Mouse (Mus musculus) liver, embryonic 11.5 days (tissue): Measurements from ENCODE around the gene Naa40. TPM values are rescaled to one million over a fixed set of nuclear protein-coding genes. Genes with fewer than 3 reads are reported as not detected.

Experiments used
- ATAC-seq: fragments of 200-750 bp; cut with Nextera tagmentation; replicated peaks from 2 replicates; pipeline ENCODE4 v1.8.0; 2017; ENCODE audit warnings: moderate number of reproducible peaks, mild to moderate bottlenecking, moderate TSS enrichment, moderate library complexity; ENCODE audit not compliant: low FRiP score
- DNase-seq: peaks from one replicate; pipeline ENCODE4 v3.0.0-alpha.2; 2017; ENCODE audit warnings: low spot score
- H3K27ac ChIP-seq: fragments of 300-500 bp; sonication (generic); 2 replicates; pipeline ENCODE4 v1.5.1; 2014; ENCODE audit warnings: mild to moderate bottlenecking, low read depth, low read length, control low read depth
- H3K27me3 ChIP-seq: fragments of 300-500 bp; sonication (generic); replicated peaks from 2 replicates; pipeline ENCODE4 v1.6.1; 2014; ENCODE audit warnings: low read length, mixed read lengths; ENCODE audit not compliant: control insufficient read depth, insufficient read depth
- H3K36me3 ChIP-seq: fragments of 300-500 bp; sonication (generic); 2 replicates; pipeline ENCODE4 v1.6.1; 2014; ENCODE audit warnings: mild to moderate bottlenecking, low read length, moderate library complexity, mixed read lengths; ENCODE audit not compliant: control insufficient read depth, insufficient read depth
- H3K4me1 ChIP-seq: fragments of 300-500 bp; sonication (generic); replicated peaks from 2 replicates; pipeline ENCODE4 v1.6.1; 2014; ENCODE audit warnings: low read length, mixed read lengths; ENCODE audit not compliant: control insufficient read depth, insufficient read depth
- H3K4me2 ChIP-seq: fragments of 300-500 bp; sonication (generic); 2 replicates; pipeline ENCODE4 v1.6.1; 2014; ENCODE audit warnings: mild to moderate bottlenecking, control low read depth, moderate library complexity
- H3K4me3 ChIP-seq: fragments of 300-500 bp; sonication (generic); 2 replicates; pipeline ENCODE4 v1.5.1; 2014; ENCODE audit warnings: low read depth, low read length, control low read depth
- H3K9ac ChIP-seq: fragments of 300-500 bp; sonication (generic); 2 replicates; pipeline ENCODE4 v1.6.1; 2014; ENCODE audit warnings: low read depth, low read length, control low read depth
- H3K9me3 ChIP-seq: fragments of 300-500 bp; sonication (generic); 2 replicates; pipeline ENCODE4 v1.6.1; 2016; ENCODE audit warnings: low read length, inconsistent platforms, mixed read lengths; ENCODE audit not compliant: control insufficient read depth
- WGBS: fragments of 180-500 bp; shearing (Covaris S2); extraction: QIAGEN DNeasy Blood & Tissue Kit; methylation state at CpG from one replicate; pipeline ENCODE4 v1.1.7; 2014; 5-methylcytosine and 5-hydroxymethylcytosine counted together
- polyA plus RNA-seq: library from polyadenylated mRNA; unstranded; fragments of >200 nt; fragmentation: Nextera tagmentation; extraction: Ambion mirVana; gene quantifications from 2 replicates; pipeline ENCODE4 v1.2.1, GENCODE M21; 2014

Naa40 gene
- polyA plus RNA-seq, 1 experiment from 2014 or later, result 70.7 TPM

GRCm38 (mm10) chr19:7212216-7212615, 28.8 kb downstream of the Naa40 start:
- ATAC-seq, result no peak
- no peaks in the 10 kb centered on the region for H3K27me3 ChIP-seq
- no peak overlapping the region for H3K27ac ChIP-seq

GRCm38 (mm10) chr19:7209907-7210646, 30.9 kb downstream of the Naa40 start:
- no peak overlapping the region for H3K9ac ChIP-seq
- H3K4me2 ChIP-seq, result no peak overlapping the region
- DNase-seq, result no peak
- no peak for ATAC-seq
- no peak overlapping the region for H3K4me3 ChIP-seq
- no peaks in the 10 kb centered on the region for H3K9me3 ChIP-seq
- peaks cover 13% of the 10 kb centered on the region for H3K4me1 ChIP-seq
- no peak overlapping the region for H3K27ac ChIP-seq
- H3K27me3 ChIP-seq, result no peaks in the 10 kb centered on the region
- 87% methylated on average over 7 of the region's 7 CpGs for WGBS
- H3K36me3 ChIP-seq, result peaks cover 17% of the 10 kb centered on the region

More at GRCm38 (mm10) chr19:7212216-7212615, 28.8 kb downstream of the Naa40 start:
- Histone ChIP-seq H3K4me2 (no peak overlapping the region), H3K9ac (no peak overlapping the region), H3K4me1 (peaks cover 12% of the 10 kb centered on the region), H3K36me3 (peaks cover 17% of the 10 kb centered on the region), H3K4me3 (no peak overlapping the region), H3K9me3 (no peaks in the 10 kb centered on the region)
- WGBS, result 81% methylated on average over 1 of the region's 1 CpGs
- DNase-seq, result no peak

GRCm38 (mm10) chr19:7205753-7206736, 34.9 kb downstream of the Naa40 start, which contains the start of gene Otub1:
Gene Otub1 (minus strand): TSS chr19:7206316.
- peak within 1 kb of the TSS; percentile 96 for H3K4me2 ChIP-seq

DNA sequence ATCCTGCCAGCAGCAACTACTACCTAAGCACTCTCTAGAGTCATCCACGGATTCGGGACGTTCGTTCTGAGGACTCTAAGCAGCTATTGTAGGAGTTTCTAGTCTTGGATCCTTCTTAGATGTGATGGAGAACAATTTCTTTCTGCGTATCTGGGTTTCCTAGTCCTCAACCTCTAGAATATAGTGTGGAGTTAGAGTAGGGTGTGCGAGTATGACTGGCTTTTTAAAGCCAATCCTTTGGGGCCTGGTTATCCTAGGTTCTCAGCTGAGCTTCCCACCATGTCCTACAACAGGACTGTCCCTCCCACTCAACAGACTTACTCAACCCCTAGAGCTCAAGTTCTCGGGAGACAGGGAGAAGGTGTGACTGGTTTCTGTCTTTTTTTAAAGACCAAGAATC, 35.7 kb downstream of the Naa40 start:
- H3K9me3 ChIP-seq, result no peaks in the 10 kb centered on the region
- H3K27ac ChIP-seq, result peak overlapping the region; percentile 97
- no peaks in the 10 kb centered on the region for H3K27me3 ChIP-seq
- peak overlapping the region; percentile 89 for H3K4me3 ChIP-seq
- H3K36me3 ChIP-seq, result peaks cover 29% of the 10 kb centered on the region
- DNase-seq (no peak), ATAC-seq (no peak)
- H3K9ac ChIP-seq, result peak overlapping the region; percentile 86
- H3K4me1 ChIP-seq, result peaks cover 22% of the 10 kb centered on the region
- H3K4me2 ChIP-seq, result peak overlapping the region; percentile 96
- 35% methylated on average over 7 of the region's 7 CpGs for WGBS

More at GRCm38 (mm10) chr19:7205753-7206736, 34.9 kb downstream of the Naa40 start, which contains the start of gene Otub1:
- DNase-seq (peak; percentile 94), ATAC-seq (peak; percentile 96)
- H3K4me3 ChIP-seq, result peak within 1 kb of the TSS; percentile 89
- WGBS, result under 1% methylated on average over 74 of the region's 79 CpGs
- H3K27me3 ChIP-seq, result no peaks in the 10 kb centered on the region
- H3K9me3 ChIP-seq, result no peaks in the 10 kb centered on the region
- H3K27ac ChIP-seq, result peak within 1 kb of the TSS; percentile 97
- peak within 1 kb of the TSS; percentile 86 for H3K9ac ChIP-seq
- peaks cover 22% of the 10 kb centered on the region for H3K36me3 ChIP-seq
- H3K4me1 ChIP-seq, result peaks cover 22% of the 10 kb centered on the region

DNA sequence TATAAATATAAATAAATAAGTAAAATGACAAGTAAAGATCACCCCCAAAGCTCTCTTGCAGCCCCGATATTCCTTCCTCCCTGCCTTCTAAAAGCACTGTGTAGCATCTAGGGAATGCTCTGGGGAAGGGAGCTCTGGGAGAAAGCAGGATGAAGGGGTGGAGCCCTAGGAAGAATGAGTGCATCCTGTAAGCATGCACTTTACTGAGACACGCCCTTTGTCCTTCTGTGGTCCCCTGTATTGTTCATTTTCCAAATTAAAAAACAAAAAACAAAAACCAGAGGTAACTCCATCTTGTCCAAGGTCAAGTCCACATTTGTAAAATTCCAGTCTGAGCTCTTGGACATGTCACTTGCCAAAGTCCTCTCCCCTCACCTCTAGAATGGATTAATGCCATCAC, 36.1 kb downstream of the Naa40 start:
- peak overlapping the region; percentile 86 for H3K9ac ChIP-seq
- peak overlapping the region; percentile 89 for H3K4me3 ChIP-seq
- 74% methylated on average over 2 of the region's 2 CpGs for WGBS
- DNase-seq (no peak), ATAC-seq (no peak)
- no peaks in the 10 kb centered on the region for H3K27me3 ChIP-seq
- H3K4me1 ChIP-seq, result peaks cover 22% of the 10 kb centered on the region
- H3K36me3 ChIP-seq, result peaks cover 32% of the 10 kb centered on the region
- no peaks in the 10 kb centered on the region for H3K9me3 ChIP-seq
- H3K27ac ChIP-seq, result no peak overlapping the region
- H3K4me2 ChIP-seq, result peak overlapping the region; percentile 96

DNA sequence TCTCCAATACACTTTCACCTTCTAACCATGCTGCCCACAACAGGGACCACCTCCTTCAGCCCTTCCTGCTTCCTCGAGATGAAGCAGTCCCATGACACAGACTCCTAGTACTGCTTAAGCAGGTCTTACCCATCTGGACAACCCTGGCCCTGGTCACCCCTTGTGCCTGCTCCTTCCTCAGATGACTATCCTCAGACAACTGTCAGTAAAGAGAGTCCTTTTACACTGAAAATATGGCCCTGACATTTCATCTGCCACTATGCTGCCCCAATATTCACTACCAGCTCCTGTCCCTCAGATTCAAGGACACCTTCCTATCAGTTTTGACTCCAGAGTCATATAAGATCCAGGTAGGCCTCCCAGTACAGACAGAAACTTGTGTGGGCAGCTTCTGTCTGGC, 40.6 kb downstream of the Naa40 start:
- no peak overlapping the region for H3K9ac ChIP-seq
- no peaks in the 10 kb centered on the region for H3K9me3 ChIP-seq
- peaks cover 32% of the 10 kb centered on the region for H3K4me1 ChIP-seq
- H3K4me3 ChIP-seq, result no peak overlapping the region
- H3K27me3 ChIP-seq, result no peaks in the 10 kb centered on the region
- ATAC-seq (no peak), DNase-seq (no peak)
- H3K4me2 ChIP-seq, result no peak overlapping the region
- 63% methylated on average over 1 of the region's 1 CpGs for WGBS
- peaks cover 47% of the 10 kb centered on the region for H3K36me3 ChIP-seq
- H3K27ac ChIP-seq, result no peak overlapping the region

DNA sequence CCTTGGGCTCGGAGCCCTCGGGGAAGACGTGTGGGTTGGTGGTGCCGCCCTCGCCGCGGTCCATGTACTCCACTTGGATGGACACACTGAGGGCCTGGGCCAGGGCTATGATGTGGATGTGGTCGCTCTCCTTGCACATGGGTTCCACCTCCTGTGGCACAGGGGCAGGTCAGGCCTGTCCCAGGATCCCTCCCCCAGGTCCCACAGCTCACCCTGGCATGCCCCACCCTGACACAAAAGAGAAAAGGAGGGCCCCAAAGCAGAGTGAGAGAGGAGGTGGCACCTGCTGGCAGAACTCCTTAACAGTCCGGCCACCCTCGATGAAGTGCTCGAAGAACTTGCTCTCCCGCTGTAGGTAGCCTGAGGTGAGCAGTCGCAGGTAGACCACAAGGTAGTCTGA, 41.9 kb downstream of the Naa40 start:
- ATAC-seq (no peak), DNase-seq (no peak)
- H3K9ac ChIP-seq, result no peak overlapping the region
- no peak overlapping the region for H3K4me2 ChIP-seq
- no peaks in the 10 kb centered on the region for H3K27me3 ChIP-seq
- WGBS, result 96% methylated on average over 13 of the region's 13 CpGs
- peaks cover 47% of the 10 kb centered on the region for H3K36me3 ChIP-seq
- H3K9me3 ChIP-seq, result no peaks in the 10 kb centered on the region
- H3K4me3 ChIP-seq, result no peak overlapping the region
- peaks cover 21% of the 10 kb centered on the region for H3K4me1 ChIP-seq
- H3K27ac ChIP-seq, result no peak overlapping the region

DNA sequence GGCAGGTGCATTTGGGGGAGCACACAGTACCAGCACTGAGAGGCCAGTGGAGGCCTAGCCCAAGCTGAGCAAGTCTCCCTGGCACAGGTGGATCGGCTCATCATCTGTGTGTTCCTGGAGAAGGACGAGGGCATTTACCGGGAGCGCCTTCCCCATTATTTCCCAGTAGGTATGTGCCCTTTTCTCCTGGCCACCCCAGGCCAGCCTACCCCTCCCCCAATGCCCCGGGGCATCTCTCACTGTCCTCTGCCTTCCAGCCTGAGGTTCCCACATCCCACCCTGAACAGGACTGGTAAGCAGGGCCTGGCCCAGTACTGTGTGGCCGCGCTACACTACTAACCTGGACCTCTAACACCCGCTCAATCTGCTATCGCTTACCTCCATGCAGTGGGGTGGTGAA, 43.5 kb downstream of the Naa40 start:
- Histone ChIP-seq H3K9ac (no peak overlapping the region), H3K4me3 (no peak overlapping the region), H3K9me3 (no peaks in the 10 kb centered on the region), H3K4me1 (peaks cover 19% of the 10 kb centered on the region), H3K27ac (no peak overlapping the region), H3K4me2 (no peak overlapping the region), H3K36me3 (peaks cover 35% of the 10 kb centered on the region), H3K27me3 (no peaks in the 10 kb centered on the region)
- 86% methylated on average over 9 of the region's 9 CpGs for WGBS
- ATAC-seq, result 0 out of 2 replicates have a peak, but pooled peaks have one; percentile 18
- no peak for DNase-seq
